Mouse (Mus musculus) gastrocnemius, postnatal 4 days (tissue): ENCODE data around the gene Rhd. TPM values are rescaled to one million over a fixed set of nuclear protein-coding genes. Genes with fewer than 3 reads are reported as not detected.

Experiments used
- DNase-seq, 2 experiments: peaks; one replicate each; pipeline ENCODE4 v3.0.0; 2021 to 2022; ENCODE audit warnings: low spot score in 2 of 2, mixed read lengths in 2 of 2
- total RNA-seq, 2 experiments: library from RNA; stranded (reverse); gene quantifications; 2 replicates each; pipeline ENCODE4 v1.2.3; 2021

Rhd gene
- total RNA-seq, 2 experiments from 2014 or later: 0.27 to 0.62 TPM

DNA sequence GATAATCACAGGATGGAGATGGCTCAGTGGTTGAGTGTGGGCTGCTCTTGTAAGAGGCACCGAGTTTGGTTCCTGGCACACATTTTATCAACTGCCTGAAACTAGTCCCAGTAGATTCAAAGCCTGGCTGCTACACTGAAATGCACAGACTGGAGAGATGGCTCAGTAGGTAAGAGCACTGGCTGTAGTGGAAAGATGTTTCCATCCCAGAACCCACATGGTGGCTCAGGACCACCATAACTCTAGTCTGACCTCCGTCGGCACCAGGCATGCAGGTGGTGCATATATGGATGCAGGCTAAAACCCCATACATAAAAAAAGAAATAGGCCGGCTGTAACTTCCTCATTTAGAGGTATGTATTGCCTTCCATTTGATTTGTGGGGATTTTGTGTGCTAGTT lies 65.2 kb downstream of the Rhd start:
- no peak for DNase-seq

- no peak for DNase-seq
Observed at GRCm38 (mm10) chr4:134930190-134930589, 65.9 kb downstream of the Rhd start.

DNA sequence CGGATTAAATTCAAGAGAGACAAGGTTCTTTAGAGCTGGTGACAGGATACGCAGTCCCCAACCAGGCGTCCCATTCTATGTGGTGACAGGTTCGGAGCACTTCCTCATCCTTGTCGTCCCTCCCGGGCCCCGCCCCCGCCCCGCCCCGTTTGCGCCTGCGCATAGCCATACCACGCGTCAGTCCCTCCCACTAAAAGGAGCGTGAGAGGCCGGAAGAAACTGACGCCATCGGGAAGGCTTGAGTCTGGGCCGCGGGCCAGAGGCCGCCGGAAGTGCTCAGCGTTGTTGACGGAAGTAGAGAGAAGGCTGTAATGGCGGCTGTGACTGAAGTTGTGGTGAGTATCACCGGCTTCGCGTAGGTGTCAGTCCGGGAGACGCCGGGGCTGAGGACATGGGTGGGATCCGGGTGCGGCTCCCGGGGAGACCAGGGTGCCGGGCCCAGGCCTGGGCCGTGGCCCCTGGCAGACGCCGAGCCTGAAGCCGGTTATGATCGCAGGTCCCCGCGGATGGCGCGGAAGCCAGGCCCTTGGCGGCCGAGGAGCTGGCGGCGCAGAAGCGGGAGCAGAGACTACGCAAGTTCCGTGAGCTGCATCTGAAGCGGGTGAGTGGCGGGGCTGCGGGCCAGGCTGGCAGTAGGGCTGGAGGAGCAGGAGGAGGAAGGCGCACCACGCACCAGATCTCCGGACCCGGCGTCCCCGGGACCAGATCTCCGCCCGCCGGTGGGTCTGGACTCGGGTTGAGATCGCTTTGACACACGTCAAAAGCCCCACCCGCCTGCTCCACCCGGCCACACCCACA lies 66.5 kb downstream of the Rhd start, which contains the start of gene Syf2:
Syf2 (plus strand) TSS at position 215 of the 798 bp plus-strand sequence.
- DNase-seq: peak; percentile 90 to 95

DNA sequence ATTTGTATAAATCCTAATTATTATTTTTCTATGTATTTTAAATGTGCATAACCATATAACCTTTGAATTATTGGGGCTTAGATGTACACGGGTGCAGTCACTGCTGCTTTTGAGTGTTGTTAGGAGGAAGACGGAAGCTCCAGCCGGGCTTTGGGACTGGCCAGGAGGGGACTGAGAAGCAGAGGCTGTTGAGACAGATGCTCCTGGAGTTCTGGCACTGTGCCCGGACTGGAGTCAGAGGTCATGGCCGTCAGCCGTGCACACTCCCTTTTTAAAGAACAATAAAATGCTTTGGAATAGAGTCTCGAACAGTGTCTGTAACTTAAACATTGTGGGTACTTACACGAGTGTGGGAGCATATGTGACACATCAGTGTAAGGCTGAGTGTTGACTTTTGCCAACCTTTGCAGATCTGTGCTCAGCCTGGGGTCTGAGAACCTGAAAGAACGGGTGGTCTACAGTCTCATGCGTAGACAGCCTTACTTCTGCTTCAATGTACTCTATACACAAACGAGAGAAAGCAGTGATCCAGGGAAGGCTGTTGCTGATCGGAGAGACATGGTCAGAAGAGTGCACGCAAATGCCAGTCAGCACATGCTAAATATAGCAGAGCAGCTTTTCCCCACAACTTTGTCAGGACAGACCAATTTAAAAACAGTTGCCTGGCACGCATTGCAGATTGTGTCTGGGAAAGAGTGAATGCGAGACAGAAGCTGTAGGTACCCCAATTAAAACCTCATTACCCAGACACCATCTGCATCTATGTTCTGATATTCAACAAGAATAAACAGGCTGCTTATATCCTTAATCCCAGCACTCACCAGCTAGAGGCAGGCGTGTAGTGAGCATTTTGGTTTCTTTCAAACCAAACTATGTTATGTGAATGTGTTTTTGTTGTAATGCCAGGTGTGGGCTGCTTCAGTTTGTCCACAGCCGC lies 73.2 kb downstream of the Rhd start:
- peak in 1 of 2 experiments; percentile 36 for DNase-seq

DNA sequence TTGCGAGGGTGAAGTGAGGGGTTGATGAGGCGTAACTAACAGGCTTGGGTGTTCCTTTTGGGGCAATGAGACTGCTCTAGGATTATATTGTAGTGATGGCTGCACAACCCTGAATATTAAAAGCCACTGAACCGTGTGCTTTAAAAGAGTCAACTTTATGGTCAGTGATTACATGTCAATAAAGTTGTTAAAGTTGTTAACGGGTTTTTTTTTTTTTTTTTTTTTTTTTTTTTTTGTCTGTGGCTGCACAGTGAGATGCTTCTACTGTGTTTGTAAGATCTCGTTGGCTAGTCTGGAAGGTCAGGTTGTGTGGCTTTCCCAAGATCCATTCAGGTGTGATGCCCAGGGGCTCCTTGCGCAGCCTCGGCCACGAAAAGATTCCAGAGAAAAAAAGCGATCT lies 75.6 kb downstream of the Rhd start:
- no peak for DNase-seq

DNA sequence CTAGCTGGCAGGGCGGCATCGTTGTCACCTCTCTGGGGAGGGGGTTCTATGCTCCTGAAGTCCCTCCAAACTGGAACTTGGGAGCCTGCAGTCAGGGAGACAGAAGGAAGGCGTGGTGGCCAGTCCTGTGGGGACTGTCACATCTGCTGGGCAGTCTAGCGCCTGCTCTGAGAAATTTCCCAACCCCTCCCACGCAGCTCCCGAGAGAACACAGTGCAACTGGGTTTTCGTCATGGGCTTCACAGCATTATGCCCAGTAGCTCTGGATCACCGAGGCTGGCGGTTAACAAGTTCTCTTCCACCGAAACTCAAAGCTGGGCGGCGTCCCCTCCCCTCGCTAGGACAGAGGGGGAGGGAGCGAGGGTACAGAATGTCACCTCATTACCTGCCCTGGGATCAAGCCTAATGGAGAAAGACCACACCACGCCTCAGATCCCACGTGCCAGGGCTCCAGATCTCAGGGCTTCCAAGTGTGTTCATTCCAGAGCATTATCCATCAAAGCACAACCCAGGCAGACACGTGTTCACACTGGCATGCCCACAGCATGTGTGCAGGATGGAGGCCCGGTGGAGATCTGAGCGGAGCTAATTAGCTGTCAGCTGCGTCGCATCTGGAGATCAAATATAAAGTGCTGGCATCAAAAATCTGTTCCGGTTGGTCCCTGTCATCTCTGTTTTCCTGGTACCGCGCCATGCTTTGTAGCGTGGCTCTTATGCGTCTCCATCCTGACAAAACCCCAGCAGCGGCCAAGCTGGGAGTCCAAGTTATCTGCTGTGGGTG lies 79.6 kb downstream of the Rhd start:
- DNase-seq: peak in 1 of 2 experiments; percentile 28

Other genes starting within 250 kb of the Rhd start
- 10 to 100 TPM; 16.7 to 17.9 TPM for gene Man1c1, start 160.2 kb upstream of the Rhd start, total RNA-seq
- gene Ldlrap1, start 96.5 kb upstream of the Rhd start, total RNA-seq: 10 to 100 TPM; 18.0 to 20.0 TPM
- gene Maco1, start 11.2 kb upstream of the Rhd start, total RNA-seq: 10 to 100 TPM; 28.5 to 29.9 TPM
- 10 to 100 TPM; 64.7 to 71.9 TPM for gene Tmem50a, start 50.5 kb downstream of the Rhd start, total RNA-seq
- 100 to 1,000 TPM; 115 to 148 TPM for gene Rsrp1, start 59.1 kb downstream of the Rhd start, total RNA-seq
- 10 to 100 TPM; 48.2 to 53.3 TPM for gene Syf2, start 66.4 kb downstream of the Rhd start, total RNA-seq